Mouse (Mus musculus) neural tube, embryonic 13.5 days (tissue): ENCODE data around the gene Clec4a1. TPM values are rescaled to one million over a fixed set of nuclear protein-coding genes. Genes with fewer than 3 reads are reported as not detected.
A peak's percentile ranks its signal among the peaks of the same experiment; 100 is the strongest.

ENCODE experiments used
- ATAC-seq: fragments of 200-750 bp; cut with Nextera tagmentation; 2 replicates; pipeline ENCODE4 v1.8.0; 2017; ENCODE audit warnings: low read depth, mild to moderate bottlenecking, moderate TSS enrichment, moderate library complexity
- H3K27ac ChIP-seq: fragments of 300-500 bp; sonication (generic); replicated peaks from 2 replicates; pipeline ENCODE4 v1.5.1; 2015; ENCODE audit warnings: moderate library complexity, mild to moderate bottlenecking, inconsistent platforms
- H3K27me3 ChIP-seq: fragments of 300-500 bp; sonication (generic); 2 replicates; pipeline ENCODE4 v1.6.1; 2015; ENCODE audit warnings: mild to moderate bottlenecking, inconsistent platforms
- H3K36me3 ChIP-seq: fragments of 300-500 bp; sonication (generic); 2 replicates; pipeline ENCODE4 v1.6.1; 2015; ENCODE audit warnings: mild to moderate bottlenecking, inconsistent platforms
- H3K4me1 ChIP-seq: fragments of 300-500 bp; sonication (generic); replicated peaks from 2 replicates; pipeline ENCODE4 v1.6.1; 2015; ENCODE audit warnings: inconsistent platforms
- H3K4me2 ChIP-seq: fragments of 300-500 bp; sonication (generic); 2 replicates; pipeline ENCODE4 v1.6.1; 2015; ENCODE audit warnings: inconsistent platforms, mild to moderate bottlenecking, moderate library complexity
- H3K4me3 ChIP-seq: fragments of 300-500 bp; sonication (generic); 2 replicates; pipeline ENCODE4 v1.5.1; 2015; ENCODE audit warnings: mild to moderate bottlenecking, inconsistent platforms
- H3K9ac ChIP-seq: fragments of 300-500 bp; sonication (generic); 2 replicates; pipeline ENCODE4 v1.6.1; 2015; ENCODE audit warnings: moderate library complexity, mild to moderate bottlenecking, inconsistent platforms
- H3K9me3 ChIP-seq: fragments of 300-500 bp; sonication (generic); 2 replicates; pipeline ENCODE4 v1.6.1; 2016; ENCODE audit warnings: inconsistent platforms
- WGBS: fragments of 180-500 bp; shearing (Covaris S2); methylation state at CpG from one replicate; pipeline ENCODE4 v1.1.7; 2015; 5-methylcytosine and 5-hydroxymethylcytosine counted together
- polyA plus RNA-seq: library from polyadenylated mRNA; unstranded; fragments of >200 nt; fragmentation: Nextera tagmentation; extraction: Ambion mirVana; gene quantifications from 2 replicates; pipeline ENCODE4 v1.2.1, GENCODE M21; 2015

The Clec4a1 gene
- polyA plus RNA-seq = 0.69 and 0.85 TPM in 2 replicates

GRCm38 (mm10) chr6:122921451-122921850 lies at the start of gene Clec4a1:
TSS of gene Clec4a1 (plus strand) at chr6:122921848.
- H3K9ac ChIP-seq = no peak within 1 kb of the TSS
- no peaks in the 10 kb centered on the region for H3K9me3 ChIP-seq
- no peak within 1 kb of the TSS for H3K4me3 ChIP-seq
- no peak within 1 kb of the TSS for H3K27ac ChIP-seq
- H3K36me3 ChIP-seq = no peaks in the 10 kb centered on the region
- ATAC-seq = no peak
- no peaks in the 10 kb centered on the region for H3K4me1 ChIP-seq
- whole genome bisulfite sequencing = 65% methylated on average over 4 of the region's 4 CpGs
- no peak within 1 kb of the TSS for H3K4me2 ChIP-seq
- H3K27me3 ChIP-seq = no peaks in the 10 kb centered on the region

DNA sequence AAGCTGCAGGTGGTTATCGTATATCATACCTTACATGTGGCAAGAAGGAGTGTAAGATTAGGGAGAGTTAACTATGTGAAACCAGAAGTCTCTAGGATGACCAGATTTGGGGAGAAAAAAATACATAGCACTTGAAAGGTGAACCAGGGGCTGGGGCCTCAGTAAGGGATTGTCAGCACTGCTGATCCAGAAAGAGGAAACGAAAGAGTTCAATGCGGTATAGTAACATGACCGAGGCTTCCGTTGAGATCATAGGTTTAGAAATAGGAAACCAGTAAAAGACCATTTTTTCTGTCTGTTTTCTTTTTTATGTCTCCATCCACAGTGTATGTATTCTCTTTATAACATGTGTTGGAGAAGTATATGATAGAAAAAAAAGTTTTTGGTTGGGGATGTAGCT lies 48.8 kb upstream of the Clec4a1 start:
- H3K4me1 ChIP-seq = peaks cover 20% of the 10 kb centered on the region
- no peaks in the 10 kb centered on the region for H3K9me3 ChIP-seq
- H3K9ac ChIP-seq = no peak overlapping the region
- H3K4me2 ChIP-seq = no peak overlapping the region
- peaks cover 7% of the 10 kb centered on the region; the same call in 1 of the 2 replicates for H3K27me3 ChIP-seq
- H3K27ac ChIP-seq = no peak overlapping the region
- 98% methylated on average over 5 of the region's 5 CpGs for WGBS
- H3K4me3 ChIP-seq = no peak overlapping the region
- ATAC-seq = no peak
- H3K36me3 ChIP-seq = peaks cover 3% of the 10 kb centered on the region; the same call in 1 of the 2 replicates

DNA sequence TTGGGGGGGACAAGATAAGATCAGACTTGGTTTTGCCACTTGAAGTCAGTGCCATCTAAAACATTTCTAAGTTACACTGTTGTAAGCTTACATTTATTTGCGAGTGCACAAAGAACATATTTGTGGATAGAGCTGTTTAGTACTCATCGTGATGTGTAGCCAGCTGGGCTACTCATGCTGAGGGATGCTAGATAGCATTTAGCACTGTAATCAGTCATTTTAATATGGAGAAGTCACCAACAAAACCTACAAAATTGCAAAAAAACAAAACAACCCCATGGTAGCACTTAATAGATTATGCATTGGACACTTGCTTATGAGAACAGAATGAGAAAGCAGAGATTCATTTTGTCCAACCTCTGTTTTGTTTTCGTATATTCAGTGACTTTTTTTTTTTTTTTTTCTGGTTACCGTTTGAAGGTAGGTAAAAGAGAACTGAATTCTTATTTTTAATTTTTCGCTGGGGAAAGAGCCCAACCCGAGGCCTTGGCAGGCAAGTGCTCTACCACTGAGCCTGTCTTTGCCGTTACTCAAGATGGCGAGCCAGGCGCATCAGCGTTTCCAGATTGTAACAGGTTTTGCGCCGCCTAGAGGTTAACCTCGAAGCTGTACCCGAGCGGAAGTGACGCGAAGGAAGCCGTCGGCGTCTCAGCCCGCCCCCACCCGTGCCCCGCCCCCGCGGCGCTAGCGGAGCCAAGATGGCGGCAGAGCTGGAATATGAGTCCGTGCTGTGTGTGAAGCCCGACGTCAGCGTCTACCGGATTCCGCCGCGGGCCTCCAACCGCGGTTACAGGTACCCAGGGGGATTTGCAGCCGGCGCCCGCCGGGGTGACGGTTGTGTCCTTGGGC lies 47.6 kb upstream of the Clec4a1 start, which contains the start of gene Necap1:
Necap1 (plus strand) TSS at position 604 of the 849 bp plus-strand sequence.
- ATAC-seq = peak; percentile 97

GRCm38 (mm10) chr6:122874720-122875389 lies 46.8 kb upstream of the Clec4a1 start:
- Histone ChIP-seq H3K9ac (peak overlapping the region; percentile 90), H3K4me1 (peaks cover 31% of the 10 kb centered on the region), H3K4me2 (peak overlapping the region; percentile 62), H3K27me3 (peaks cover 7% of the 10 kb centered on the region; the same call in 1 of the 2 replicates), H3K4me3 (peak overlapping the region; percentile 87), H3K27ac (peak overlapping the region; percentile 91), H3K9me3 (no peaks in the 10 kb centered on the region), H3K36me3 (peaks cover 17% of the 10 kb centered on the region)
- peak; percentile 80 for ATAC-seq
- 1% methylated on average over 31 of the region's 31 CpGs for WGBS

More for the DNA sequence above, 47.6 kb upstream of the Clec4a1 start, which contains the start of gene Necap1:
- peak within 1 kb of the TSS; percentile 90 for H3K9ac ChIP-seq
- no peaks in the 10 kb centered on the region for H3K9me3 ChIP-seq
- WGBS = 8% methylated on average over 43 of the region's 43 CpGs
- peak within 1 kb of the TSS; percentile 62 for H3K4me2 ChIP-seq
- H3K27me3 ChIP-seq = peaks cover 7% of the 10 kb centered on the region; the same call in 1 of the 2 replicates
- H3K36me3 ChIP-seq = peaks cover 10% of the 10 kb centered on the region; the same call in 1 of the 2 replicates
- peak within 1 kb of the TSS; percentile 91 for H3K27ac ChIP-seq
- peaks cover 31% of the 10 kb centered on the region for H3K4me1 ChIP-seq
- peak within 1 kb of the TSS; percentile 87 for H3K4me3 ChIP-seq

- Histone ChIP-seq H3K4me1 (peaks cover 28% of the 10 kb centered on the region), H3K36me3 (peaks cover 58% of the 10 kb centered on the region), H3K9me3 (no peaks in the 10 kb centered on the region), H3K4me2 (no peak overlapping the region), H3K9ac (no peak overlapping the region), H3K27me3 (no peaks in the 10 kb centered on the region), H3K27ac (no peak overlapping the region), H3K4me3 (no peak overlapping the region)
- ATAC-seq = no peak
- WGBS = 91% methylated on average over 7 of the region's 7 CpGs
Observed at GRCm38 (mm10) chr6:122879141-122879735, 42.4 kb upstream of the Clec4a1 start.

GRCm38 (mm10) chr6:122879781-122880505 lies 41.7 kb upstream of the Clec4a1 start:
- H3K4me3 ChIP-seq = no peak overlapping the region
- peaks cover 65% of the 10 kb centered on the region for H3K36me3 ChIP-seq
- no peak overlapping the region for H3K4me2 ChIP-seq
- ATAC-seq = no peak
- H3K9me3 ChIP-seq = no peaks in the 10 kb centered on the region
- no peak overlapping the region for H3K9ac ChIP-seq
- no peak overlapping the region for H3K27ac ChIP-seq
- H3K27me3 ChIP-seq = no peaks in the 10 kb centered on the region
- peaks cover 28% of the 10 kb centered on the region for H3K4me1 ChIP-seq
- 92% methylated on average over 7 of the region's 7 CpGs for WGBS

DNA sequence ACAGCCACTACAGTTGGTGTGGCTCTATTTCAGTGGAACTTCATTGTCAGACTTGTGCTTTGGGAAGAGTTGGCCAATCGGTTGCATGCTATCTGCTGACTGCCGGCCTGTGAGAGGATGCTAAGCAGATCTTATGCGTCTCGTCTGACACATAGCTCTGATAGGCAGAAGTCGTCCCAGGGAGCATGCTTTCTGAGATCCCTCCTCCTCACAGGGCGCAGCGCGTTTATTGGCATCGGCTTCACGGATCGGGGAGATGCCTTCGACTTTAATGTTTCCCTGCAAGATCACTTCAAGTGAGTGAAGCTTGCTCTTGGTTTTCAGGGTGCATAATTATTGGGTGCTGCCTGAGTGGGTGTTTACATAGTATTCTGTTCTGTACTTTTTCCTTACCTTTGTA lies 40.4 kb upstream of the Clec4a1 start:
- Histone ChIP-seq H3K4me3 (no peak overlapping the region), H3K9me3 (no peaks in the 10 kb centered on the region), H3K9ac (no peak overlapping the region)

GRCm38 (mm10) chr6:122883603-122884002 lies 38.0 kb upstream of the Clec4a1 start:
- Histone ChIP-seq H3K9me3 (no peaks in the 10 kb centered on the region), H3K9ac (no peak overlapping the region), H3K36me3 (peaks cover 94% of the 10 kb centered on the region), H3K27ac (no peak overlapping the region), H3K4me2 (no peak overlapping the region), H3K4me3 (no peak overlapping the region), H3K27me3 (no peaks in the 10 kb centered on the region), H3K4me1 (peaks cover 3% of the 10 kb centered on the region; the same call in 1 of the 2 replicates)
- ATAC-seq = no peak
- WGBS = 95% methylated on average over 9 of the region's 9 CpGs

More for the DNA sequence above, 40.4 kb upstream of the Clec4a1 start:
- ATAC-seq = no peak
- peaks cover 15% of the 10 kb centered on the region for H3K4me1 ChIP-seq
- H3K27ac ChIP-seq = no peak overlapping the region
- WGBS = 95% methylated on average over 12 of the region's 12 CpGs
- peaks cover 78% of the 10 kb centered on the region for H3K36me3 ChIP-seq
- H3K27me3 ChIP-seq = no peaks in the 10 kb centered on the region
- no peak overlapping the region for H3K4me2 ChIP-seq

GRCm38 (mm10) chr6:122889599-122889998 lies 32.0 kb upstream of the Clec4a1 start:
- Histone ChIP-seq H3K36me3 (peaks cover 73% of the 10 kb centered on the region), H3K9ac (no peak overlapping the region), H3K4me1 (no peaks in the 10 kb centered on the region), H3K4me2 (no peak overlapping the region), H3K4me3 (no peak overlapping the region), H3K27me3 (no peaks in the 10 kb centered on the region), H3K27ac (no peak overlapping the region), H3K9me3 (no peaks in the 10 kb centered on the region)
- WGBS = 92% methylated on average over 2 of the region's 2 CpGs
- 0 out of 2 replicates have a peak, but pooled peaks have one; percentile 13 for ATAC-seq

GRCm38 (mm10) chr6:122892442-122893049 lies 29.1 kb upstream of the Clec4a1 start:
- no peak for ATAC-seq
- WGBS = 5% methylated on average over 2 of the region's 2 CpGs
- Histone ChIP-seq H3K4me1 (no peaks in the 10 kb centered on the region), H3K36me3 (peaks cover 57% of the 10 kb centered on the region), H3K9ac (no peak overlapping the region), H3K4me3 (no peak overlapping the region), H3K27me3 (no peaks in the 10 kb centered on the region), H3K27ac (no peak overlapping the region), H3K9me3 (no peaks in the 10 kb centered on the region), H3K4me2 (no peak overlapping the region)

DNA sequence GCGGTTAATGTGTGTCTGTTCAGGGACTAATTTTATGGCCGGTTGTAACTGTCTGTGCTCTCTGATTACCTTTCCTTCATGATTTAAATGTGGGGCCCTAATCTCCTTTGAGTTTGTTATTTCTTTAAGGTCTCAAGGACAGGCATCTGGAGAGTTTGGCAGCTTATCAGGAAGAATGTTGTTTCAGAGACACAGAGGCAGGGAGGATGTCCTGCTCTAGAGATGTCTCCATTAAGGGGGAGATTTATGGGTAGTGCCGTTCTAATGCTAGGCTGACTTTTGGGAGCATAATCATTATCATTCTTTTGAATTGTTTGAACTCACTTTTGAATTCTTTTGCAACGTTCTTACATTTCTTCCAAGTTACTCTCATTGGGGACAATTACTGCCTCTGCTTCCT lies 1.7 kb upstream of the Clec4a1 start:
- 32% methylated on average over 4 of the region's 4 CpGs for WGBS
- H3K27me3 ChIP-seq = no peaks in the 10 kb centered on the region

More for the DNA sequence above, 1.7 kb upstream of the Clec4a1 start:
- Histone ChIP-seq H3K9ac (no peak overlapping the region), H3K27ac (no peak overlapping the region), H3K4me1 (no peaks in the 10 kb centered on the region), H3K4me2 (no peak overlapping the region), H3K36me3 (no peaks in the 10 kb centered on the region), H3K9me3 (no peaks in the 10 kb centered on the region), H3K4me3 (no peak overlapping the region)
- ATAC-seq = no peak
